Mouse (Mus musculus) splenic B cell, adult 2 months (primary cell): ENCODE results near the gene Hoxa13.

Source experiments
- DNase-seq: peaks from one replicate; pipeline ENCODE4 v3.0.0-alpha.2; 2011; ENCODE audit warnings: low read depth, low spot score
- H3K27me3 ChIP-seq: 2 replicates; pipeline ENCODE4 v1.6.1; 2012; ENCODE audit warnings: mild to moderate bottlenecking, low read length, moderate library complexity, mixed read lengths; ENCODE audit not compliant: control insufficient read depth, poor library complexity, insufficient read depth, severe bottlenecking
- H3K36me3 ChIP-seq: 2 replicates; pipeline ENCODE4 v1.6.1; 2012; ENCODE audit warnings: mild to moderate bottlenecking, low read length, moderate library complexity, mixed read lengths; ENCODE audit not compliant: control insufficient read depth, poor library complexity, insufficient read depth, severe bottlenecking

Hoxa13 gene

GRCm38 (mm10) chr6:52260654-52261575 lies at the start of gene Hoxa13:
Gene Hoxa13 (minus strand): TSS chr6:52260880.
- peaks cover 10% of the 10 kb centered on the region for H3K27me3 ChIP-seq
- H3K36me3 ChIP-seq, result no peaks in the 10 kb centered on the region
- DNase-seq, result no peak

DNA sequence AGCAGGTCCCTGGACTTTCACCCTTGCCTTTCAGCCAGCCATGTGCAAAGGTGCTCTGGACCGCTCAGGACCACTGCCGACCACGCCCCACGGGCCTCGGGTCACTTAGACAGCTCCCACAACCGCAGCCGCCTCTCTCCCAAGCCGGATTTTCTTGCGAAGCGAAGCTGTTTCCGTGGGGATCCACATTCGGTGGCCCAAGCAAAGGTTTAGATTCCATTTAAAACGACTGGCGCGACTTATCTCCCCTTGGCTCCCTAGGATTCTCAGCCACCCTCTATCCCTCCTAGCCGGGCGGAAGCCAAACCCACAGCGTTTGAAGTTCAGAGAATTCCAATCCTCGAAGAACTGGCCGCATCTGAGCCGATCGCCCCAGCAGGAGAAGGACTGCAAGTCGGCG lies 49.7 kb upstream of the Hoxa13 start:
- peaks cover 2% of the 10 kb centered on the region for H3K27me3 ChIP-seq
- H3K36me3 ChIP-seq, result no peaks in the 10 kb centered on the region
- no peak for DNase-seq

DNA sequence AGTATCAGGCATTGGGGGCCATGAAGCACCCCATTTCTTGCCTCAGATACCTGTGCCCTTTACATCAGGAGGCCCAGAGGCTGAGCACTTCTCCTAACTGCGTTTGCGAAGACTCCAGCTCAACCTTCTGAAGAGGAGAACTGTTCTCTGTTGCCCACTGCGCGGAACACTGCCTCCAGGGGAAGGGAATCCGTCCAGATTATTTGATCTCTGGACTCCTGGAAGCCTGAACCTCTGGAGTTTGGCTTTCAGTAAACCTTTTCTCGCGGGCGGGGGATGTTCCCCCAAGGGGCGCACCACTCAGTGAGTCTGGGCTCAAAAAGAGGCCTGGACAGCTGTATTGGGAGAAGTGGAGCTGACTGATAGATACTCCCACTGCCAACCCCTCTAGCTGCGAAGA lies 49.1 kb upstream of the Hoxa13 start:
- peaks cover 2% of the 10 kb centered on the region for H3K27me3 ChIP-seq
- H3K36me3 ChIP-seq, result no peaks in the 10 kb centered on the region
- no peak for DNase-seq

GRCm38 (mm10) chr6:52305877-52306389 lies 45.3 kb upstream of the Hoxa13 start:
- H3K27me3 ChIP-seq, result no peaks in the 10 kb centered on the region; the same call in 1 of the 2 replicates
- DNase-seq, result peak; percentile 67
- no peaks in the 10 kb centered on the region for H3K36me3 ChIP-seq

GRCm38 (mm10) chr6:52303426-52303825 lies 42.7 kb upstream of the Hoxa13 start:
- no peak for DNase-seq
- H3K27me3 ChIP-seq, result no peaks in the 10 kb centered on the region; the same call in 1 of the 2 replicates
- H3K36me3 ChIP-seq, result no peaks in the 10 kb centered on the region

DNA sequence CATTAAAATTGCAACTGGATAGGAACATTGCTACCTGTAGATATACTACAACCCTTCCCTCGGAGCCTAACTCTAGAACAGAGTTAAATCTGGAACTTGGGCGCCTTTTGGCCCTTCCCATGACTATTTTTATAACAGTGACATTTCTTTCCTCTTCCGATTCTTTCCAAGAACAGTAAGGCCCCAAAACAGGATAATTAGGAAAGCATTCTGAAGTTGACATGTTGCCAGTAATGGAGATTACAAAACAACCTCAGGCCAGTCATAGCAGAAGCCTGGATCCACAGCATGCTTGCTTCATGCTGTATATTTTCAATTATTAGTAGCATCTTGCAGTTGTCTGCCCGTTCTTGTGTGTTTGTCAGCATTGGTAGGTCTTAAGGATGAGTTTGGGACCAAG lies 40.1 kb upstream of the Hoxa13 start:
- Histone ChIP-seq H3K36me3 (no peaks in the 10 kb centered on the region), H3K27me3 (no peaks in the 10 kb centered on the region; the same call in 1 of the 2 replicates)
- DNase-seq, result no peak

- no peaks in the 10 kb centered on the region for H3K36me3 ChIP-seq
- DNase-seq, result no peak
Observed at GRCm38 (mm10) chr6:52298511-52298910, 37.8 kb upstream of the Hoxa13 start.

GRCm38 (mm10) chr6:52294616-52295015 lies 33.9 kb upstream of the Hoxa13 start:
- H3K36me3 ChIP-seq, result no peaks in the 10 kb centered on the region
- no peaks in the 10 kb centered on the region; the same call in none of the 2 replicates for H3K27me3 ChIP-seq
- DNase-seq, result no peak

More at GRCm38 (mm10) chr6:52298511-52298910, 37.8 kb upstream of the Hoxa13 start:
- H3K27me3 ChIP-seq, result no peaks in the 10 kb centered on the region; the same call in none of the 2 replicates

GRCm38 (mm10) chr6:52292328-52292727 lies 31.6 kb upstream of the Hoxa13 start:
- no peaks in the 10 kb centered on the region for H3K36me3 ChIP-seq
- no peak for DNase-seq
- no peaks in the 10 kb centered on the region; the same call in none of the 2 replicates for H3K27me3 ChIP-seq

GRCm38 (mm10) chr6:52291021-52291860 lies 30.6 kb upstream of the Hoxa13 start:
- Histone ChIP-seq H3K36me3 (no peaks in the 10 kb centered on the region), H3K27me3 (no peaks in the 10 kb centered on the region; the same call in 1 of the 2 replicates)
- no peak for DNase-seq

DNA sequence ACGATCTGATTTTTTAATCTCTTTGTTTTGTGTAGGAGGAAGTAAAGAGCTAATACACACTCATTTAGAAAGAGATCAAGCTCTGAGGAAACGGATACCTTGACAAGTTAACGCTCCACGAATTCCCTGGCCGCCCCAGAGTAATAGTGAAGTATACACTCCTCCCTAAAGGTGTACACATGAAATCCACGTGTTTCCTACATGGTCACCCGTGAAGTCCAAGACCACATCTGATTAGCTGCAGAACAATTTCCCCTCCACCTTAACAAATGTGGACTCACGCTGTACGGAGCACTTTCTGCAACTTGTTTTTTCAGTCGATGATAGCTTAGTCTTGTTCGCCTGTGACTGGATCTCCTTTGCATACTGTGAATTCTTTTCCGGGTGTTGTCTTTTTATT lies 29.5 kb upstream of the Hoxa13 start:
- H3K27me3 ChIP-seq, result no peaks in the 10 kb centered on the region; the same call in 1 of the 2 replicates
- H3K36me3 ChIP-seq, result no peaks in the 10 kb centered on the region
- DNase-seq, result peak; percentile 27

GRCm38 (mm10) chr6:52283896-52284295 lies 23.2 kb upstream of the Hoxa13 start:
- H3K36me3 ChIP-seq, result no peaks in the 10 kb centered on the region
- H3K27me3 ChIP-seq, result no peaks in the 10 kb centered on the region
- DNase-seq, result no peak

DNA sequence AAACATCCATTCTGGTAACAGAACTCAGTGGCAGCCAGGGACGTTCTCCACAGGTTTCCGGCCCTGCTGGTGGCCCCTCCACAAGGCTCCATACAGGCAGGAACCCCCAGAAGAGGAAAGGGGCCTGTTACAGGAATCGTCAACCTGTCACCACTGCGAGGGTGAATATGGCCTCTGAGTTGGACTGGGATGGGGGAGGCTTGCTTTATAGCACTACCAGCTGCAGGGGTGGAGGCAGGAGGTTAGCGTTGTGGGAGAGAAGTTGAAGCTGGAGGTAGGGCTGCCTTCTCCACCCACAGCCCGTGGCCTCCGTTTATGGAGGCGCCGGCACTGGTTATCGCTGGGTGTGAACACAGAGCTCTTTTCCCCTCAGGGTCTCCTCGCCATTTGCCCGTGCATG lies 20.4 kb upstream of the Hoxa13 start:
- Histone ChIP-seq H3K27me3 (no peaks in the 10 kb centered on the region), H3K36me3 (no peaks in the 10 kb centered on the region)
- no peak for DNase-seq

DNA sequence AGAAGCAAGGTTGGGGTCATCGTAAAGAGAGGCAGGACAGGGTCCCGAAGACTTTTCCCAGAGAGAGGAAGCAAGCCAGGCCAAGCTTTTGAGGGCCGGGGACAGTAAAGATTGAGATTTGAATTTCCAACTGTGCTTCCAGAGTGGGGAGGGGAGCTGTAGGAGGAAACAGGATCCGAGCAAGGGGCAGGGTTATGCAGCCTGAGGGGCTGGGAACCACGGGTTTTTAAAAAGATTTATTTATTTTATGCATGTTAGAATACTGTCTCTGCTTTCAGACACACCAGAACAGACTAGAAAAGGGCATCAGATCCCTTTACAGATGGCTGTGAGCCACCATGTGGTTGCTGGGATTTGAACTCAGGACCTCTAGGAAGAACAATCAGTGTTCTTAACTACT lies 16.2 kb upstream of the Hoxa13 start:
- Histone ChIP-seq H3K36me3 (no peaks in the 10 kb centered on the region), H3K27me3 (peaks cover 2% of the 10 kb centered on the region)
- no peak for DNase-seq
